Mouse (Mus musculus) intestine, embryonic 14.5 days (tissue): ENCODE measurements around the gene Adarb2. TPM values are rescaled to one million over a fixed set of nuclear protein-coding genes. Genes with fewer than 3 reads are reported as not detected.
"Not testable (repeated sequence)": the region's sequence is repeated elsewhere in the genome, so short reads cannot be mapped to it uniquely, and the experiment has no call there.

ENCODE experiments used
- ATAC-seq: fragments of 200-750 bp; cut with Nextera tagmentation; replicated peaks from 2 replicates; pipeline ENCODE4 v1.8.0; 2017; ENCODE audit warnings: low read depth, moderate number of reproducible peaks, moderate TSS enrichment, moderate library complexity; ENCODE audit not compliant: low FRiP score, low TSS enrichment
- DNase-seq: peaks from one replicate; pipeline ENCODE4 v3.0.0-alpha.2; 2018; ENCODE audit warnings: low spot score
- H3K27ac ChIP-seq: fragments of 300-500 bp; sonication (generic); 2 replicates; pipeline ENCODE4 v1.5.1; 2014; ENCODE audit warnings: low read depth, mild to moderate bottlenecking, control low read depth
- H3K27me3 ChIP-seq: fragments of 300-500 bp; sonication (generic); replicated peaks from 2 replicates; pipeline ENCODE4 v1.6.1; 2014; ENCODE audit warnings: low read length, control low read depth; ENCODE audit not compliant: control insufficient read depth, insufficient read depth
- H3K36me3 ChIP-seq: fragments of 300-500 bp; sonication (generic); 2 replicates; pipeline ENCODE4 v1.6.1; 2014; ENCODE audit warnings: low read length, control low read depth; ENCODE audit not compliant: control insufficient read depth, insufficient read depth
- H3K4me1 ChIP-seq: fragments of 300-500 bp; sonication (generic); replicated peaks from 2 replicates; pipeline ENCODE4 v1.6.1; 2014; ENCODE audit warnings: low read length, control low read depth, mixed read lengths; ENCODE audit not compliant: control insufficient read depth, insufficient read depth
- H3K4me2 ChIP-seq: fragments of 300-500 bp; sonication (generic); 2 replicates; pipeline ENCODE4 v1.6.1; 2014; ENCODE audit warnings: low read length
- H3K4me3 ChIP-seq: fragments of 300-500 bp; sonication (generic); 2 replicates; pipeline ENCODE4 v1.5.1; 2014; ENCODE audit warnings: low read depth, low read length, control low read depth, mixed read lengths
- H3K9ac ChIP-seq: fragments of 300-500 bp; sonication (generic); 2 replicates; pipeline ENCODE4 v1.6.1; 2014; ENCODE audit warnings: mild to moderate bottlenecking, low read length
- H3K9me3 ChIP-seq: fragments of 300-500 bp; sonication (generic); 2 replicates; pipeline ENCODE4 v1.6.1; 2016; ENCODE audit warnings: low read length, control low read depth; ENCODE audit not compliant: control insufficient read depth
- WGBS: fragments of 180-500 bp; shearing (Covaris S2); extraction: QIAGEN DNeasy Blood & Tissue Kit; methylation state at CpG from one replicate; pipeline ENCODE4 v1.1.7; 2014; 5-methylcytosine and 5-hydroxymethylcytosine counted together
- polyA plus RNA-seq: library from polyadenylated mRNA; unstranded; fragments of >200 nt; fragmentation: Nextera tagmentation; extraction: Ambion mirVana; gene quantifications from 2 replicates; pipeline ENCODE4 v1.2.1, GENCODE M21; 2014

The Adarb2 gene
- polyA plus RNA-seq, 1 experiment from 2014 or later, result 1.7 TPM

- Histone ChIP-seq H3K36me3 (no peaks in the 10 kb centered on the region), H3K4me3 (no peak overlapping the region), H3K4me2 (no peak overlapping the region), H3K4me1 (no peaks in the 10 kb centered on the region), H3K9me3 (no peaks in the 10 kb centered on the region), H3K27me3 (no peaks in the 10 kb centered on the region), H3K27ac (no peak overlapping the region), H3K9ac (no peak overlapping the region)
- WGBS, result 78% methylated on average over 8 of the region's 8 CpGs
- no peak for DNase-seq
- ATAC-seq, result no peak
Observed at GRCm38 (mm10) chr13:8584257-8585005, 381.8 kb downstream of the Adarb2 start.

GRCm38 (mm10) chr13:8587447-8587846 lies 384.8 kb downstream of the Adarb2 start:
- whole genome bisulfite sequencing, result 88% methylated on average over 7 of the region's 7 CpGs
- no peak overlapping the region for H3K4me3 ChIP-seq
- H3K9ac ChIP-seq, result no peak overlapping the region
- DNase-seq, result no peak
- H3K4me2 ChIP-seq, result no peak overlapping the region
- H3K27me3 ChIP-seq, result no peaks in the 10 kb centered on the region
- no peak for ATAC-seq
- no peaks in the 10 kb centered on the region for H3K36me3 ChIP-seq
- no peaks in the 10 kb centered on the region for H3K9me3 ChIP-seq
- H3K27ac ChIP-seq, result no peak overlapping the region
- no peaks in the 10 kb centered on the region for H3K4me1 ChIP-seq

GRCm38 (mm10) chr13:8590460-8590859 lies 387.8 kb downstream of the Adarb2 start:
- Histone ChIP-seq H3K27me3 (no peaks in the 10 kb centered on the region), H3K4me1 (no peaks in the 10 kb centered on the region), H3K36me3 (no peaks in the 10 kb centered on the region), H3K9ac (no peak overlapping the region), H3K9me3 (no peaks in the 10 kb centered on the region), H3K27ac (no peak overlapping the region), H3K4me2 (no peak overlapping the region), H3K4me3 (no peak overlapping the region)
- no peak for DNase-seq
- 75% methylated on average over 3 of the region's 3 CpGs for WGBS
- no peak for ATAC-seq

GRCm38 (mm10) chr13:8596977-8597646 lies 394.4 kb downstream of the Adarb2 start:
- ATAC-seq (no peak), DNase-seq (no peak)
- no peak overlapping the region for H3K9ac ChIP-seq
- no peak overlapping the region for H3K4me3 ChIP-seq
- H3K27ac ChIP-seq, result no peak overlapping the region
- H3K4me1 ChIP-seq, result no peaks in the 10 kb centered on the region
- 75% methylated on average over 4 of the region's 4 CpGs for WGBS
- no peaks in the 10 kb centered on the region for H3K9me3 ChIP-seq
- H3K27me3 ChIP-seq, result no peaks in the 10 kb centered on the region
- H3K36me3 ChIP-seq, result no peaks in the 10 kb centered on the region
- no peak overlapping the region for H3K4me2 ChIP-seq

GRCm38 (mm10) chr13:8597647-8598017 lies 395.0 kb downstream of the Adarb2 start:
- ATAC-seq (no peak), DNase-seq (no peak)
- Histone ChIP-seq H3K4me2 (no peak overlapping the region), H3K4me3 (no peak overlapping the region), H3K9ac (no peak overlapping the region), H3K36me3 (no peaks in the 10 kb centered on the region), H3K27me3 (no peaks in the 10 kb centered on the region), H3K4me1 (no peaks in the 10 kb centered on the region), H3K9me3 (no peaks in the 10 kb centered on the region), H3K27ac (no peak overlapping the region)
- 75% methylated on average over 6 of the region's 6 CpGs for WGBS

GRCm38 (mm10) chr13:8605645-8606044 lies 403.0 kb downstream of the Adarb2 start:
- Histone ChIP-seq H3K27me3 (no peaks in the 10 kb centered on the region), H3K4me1 (no peaks in the 10 kb centered on the region), H3K27ac (no peak overlapping the region), H3K9me3 (no peaks in the 10 kb centered on the region), H3K9ac (no peak overlapping the region), H3K4me2 (no peak overlapping the region), H3K4me3 (no peak overlapping the region), H3K36me3 (no peaks in the 10 kb centered on the region)
- 57% methylated on average over 2 of the region's 2 CpGs for WGBS
- ATAC-seq, result no peak
- DNase-seq, result no peak

- H3K36me3 ChIP-seq, result no peaks in the 10 kb centered on the region
- H3K9me3 ChIP-seq, result no peaks in the 10 kb centered on the region
- no peaks in the 10 kb centered on the region for H3K4me1 ChIP-seq
- DNase-seq (no peak), ATAC-seq (no peak)
- H3K4me2 ChIP-seq, result no peak overlapping the region
- 73% methylated on average over 12 of the region's 12 CpGs for WGBS
- H3K27ac ChIP-seq, result no peak overlapping the region
- no peak overlapping the region for H3K9ac ChIP-seq
- no peak overlapping the region for H3K4me3 ChIP-seq
- no peaks in the 10 kb centered on the region for H3K27me3 ChIP-seq
Observed at GRCm38 (mm10) chr13:8608040-8608439, 405.4 kb downstream of the Adarb2 start.

GRCm38 (mm10) chr13:8608918-8609317 lies 406.3 kb downstream of the Adarb2 start:
- not testable (repeated sequence) for H3K4me3 ChIP-seq, H3K27me3 ChIP-seq, H3K9me3 ChIP-seq, DNase-seq, H3K9ac ChIP-seq, H3K4me1 ChIP-seq, ATAC-seq, H3K27ac ChIP-seq, H3K36me3 ChIP-seq, H3K4me2 ChIP-seq
- WGBS, result 87% methylated on average over 6 of the region's 6 CpGs

- ATAC-seq, result no peak
- H3K9me3 ChIP-seq, result no peaks in the 10 kb centered on the region
- DNase-seq, result no peak
- H3K36me3 ChIP-seq, result no peaks in the 10 kb centered on the region
- H3K27ac ChIP-seq, result no peak overlapping the region
- H3K4me3 ChIP-seq, result no peak overlapping the region
- no peak overlapping the region for H3K4me2 ChIP-seq
- H3K4me1 ChIP-seq, result no peaks in the 10 kb centered on the region
- no peak overlapping the region for H3K9ac ChIP-seq
- 82% methylated on average over 8 of the region's 8 CpGs for WGBS
- H3K27me3 ChIP-seq, result no peaks in the 10 kb centered on the region
Observed at GRCm38 (mm10) chr13:8610956-8611355, 408.3 kb downstream of the Adarb2 start.
